Mouse (Mus musculus) E14TG2a.4 (cell line): ENCODE data around the gene Iffo2.

Source experiments
- CTCF ChIP-seq: conservative IDR thresholded peaks from 2 replicates; pipeline ENCODE4 v1.5.1; 2014; ENCODE audit warnings: low read length
- POU5F1 ChIP-seq: IDR thresholded peaks from 2 replicates; pipeline ENCODE4 v1.6.1; 2014; ENCODE audit warnings: low read length, borderline replicate concordance

DNA sequence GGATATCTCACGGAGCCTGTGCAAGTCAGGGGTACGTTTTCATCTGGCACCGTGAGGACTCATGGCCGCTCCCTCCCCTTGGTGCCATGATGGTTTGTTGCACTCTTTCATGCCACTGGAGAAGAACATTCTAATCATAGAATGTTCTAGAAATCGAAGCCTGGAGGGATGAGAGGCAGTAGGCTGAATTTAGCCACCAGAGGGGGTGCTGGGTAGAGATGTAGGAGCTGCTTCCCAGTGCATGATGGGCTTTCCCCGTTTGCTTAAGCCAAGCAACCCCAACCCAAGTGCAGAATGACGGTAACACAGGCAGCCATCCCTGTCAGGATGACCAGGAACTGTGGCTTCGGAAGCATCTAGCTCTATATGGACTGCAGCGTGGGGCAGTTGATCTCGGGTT, 40.4 kb downstream of the Iffo2 start:
- TF ChIP-seq CTCF (no peak), POU5F1 (no peak)
